Mouse (Mus musculus): ENCODE measurements around the gene Rpl36al.

DNA sequence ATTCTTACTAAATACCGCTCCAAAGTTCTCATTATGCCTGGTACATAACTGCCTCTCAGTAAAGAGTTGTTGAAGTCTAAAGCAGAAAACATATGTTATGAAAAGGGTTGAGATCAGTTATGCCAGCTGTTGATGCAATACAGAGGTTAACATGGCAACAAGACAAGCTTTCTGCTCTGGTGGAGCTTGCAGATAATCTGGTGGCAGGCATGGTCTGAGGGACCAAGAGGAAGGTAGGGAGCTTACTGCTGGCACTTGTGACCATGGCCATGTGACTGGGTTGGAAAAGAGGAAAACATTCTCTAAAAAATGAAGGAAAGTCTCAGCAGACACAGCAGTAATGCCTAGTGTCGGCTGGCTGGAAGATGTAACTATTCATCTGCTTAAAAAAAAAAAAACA lies 12.6 kb downstream of the Rpl36al start:
- TF ChIP-seq CTCF (IDR thresholded peaks at IDR 0.05; ENCODE audit: insufficient read depth, low read depth, low read length) (no peak), POLR2A (IDR thresholded peaks at IDR 0.05; ENCODE audit: insufficient read depth, low read depth, low read length) (no peak)

Measured in olfactory bulb, adult 2 months (tissue).